Mouse (Mus musculus): ENCODE results near the gene Gm12184. TPM values are rescaled to one million over a fixed set of nuclear protein-coding genes. Genes with fewer than 3 reads are reported as not detected.
"Not testable (repeated sequence)": the region's sequence is repeated elsewhere in the genome, so short reads cannot be mapped to it uniquely, and the experiment has no call there.

Gm12184 gene
- total RNA-seq, 1 experiment = 12.2 TPM

DNA sequence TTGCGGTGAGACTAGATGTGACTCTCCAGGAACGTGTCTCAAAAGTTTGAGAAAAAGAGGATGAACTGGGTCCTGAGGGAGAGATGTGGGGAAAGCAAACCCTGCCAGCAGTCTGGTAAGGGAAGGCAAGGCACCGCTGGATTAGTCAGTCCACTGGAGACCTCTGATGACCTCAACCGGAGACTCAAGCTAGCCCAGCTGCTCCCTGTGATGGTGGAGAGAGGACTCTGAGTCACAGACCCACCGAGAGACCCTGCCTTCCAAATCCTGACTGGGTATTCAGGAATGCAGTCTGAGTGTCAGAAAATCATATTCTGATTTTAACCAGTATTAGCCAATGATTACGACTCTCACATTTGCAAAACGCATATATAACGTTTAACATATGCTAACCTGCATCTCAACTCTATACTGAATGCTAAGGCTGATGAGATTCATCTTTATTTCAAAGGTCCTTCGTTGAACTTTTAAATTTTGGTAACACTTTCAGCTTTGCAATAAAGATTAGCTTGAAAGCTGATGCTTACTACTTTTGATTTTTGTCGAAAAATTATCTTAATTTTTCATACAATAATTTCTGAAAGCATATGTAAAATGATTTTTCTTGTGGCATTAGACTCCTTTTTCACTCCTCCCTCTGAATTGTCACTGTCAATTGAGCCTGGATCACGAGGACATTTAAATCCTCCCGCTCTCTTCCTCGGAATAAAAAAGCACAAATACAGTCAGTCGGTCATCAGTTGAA is 3.5 kb downstream of the Gm12184 start:
- peak overlapping the region in 1 of 2 experiments; percentile 34; a peak in 2 of 4 replicates for H3K4me3 ChIP-seq (ENCODE audit: insufficient read depth in 1 of 2, low read depth in 1 of 2, low read length in 2 of 2, poor library complexity in 1 of 2, severe bottlenecking in 1 of 2)
- no peak overlapping the region for H3K9ac ChIP-seq (ENCODE audit: insufficient read depth, low read depth, low read length, poor library complexity, severe bottlenecking)
- no peak for DNase-seq (ENCODE audit: low read depth, low spot score)
- H3K27ac ChIP-seq (ENCODE audit: insufficient read depth, low read depth, low read length, poor library complexity, severe bottlenecking) = no peak overlapping the region
- H3K9me3 ChIP-seq (ENCODE audit: control insufficient read depth, insufficient read depth, low read depth, low read length) = no peaks in the 10 kb centered on the region
- H3K36me3 ChIP-seq (ENCODE audit: control insufficient read depth, insufficient read depth, low read length, poor library complexity, severe bottlenecking) = no peaks in the 10 kb centered on the region
- in situ Hi-C loops (cut with MboI; ENCODE audit: low sequenced_read_pairs in 2 of 2, unreplicated experiment in 2 of 2) = no loop called here
- no peaks in the 10 kb centered on the region; a peak in 1 of 4 replicates for H3K4me1 ChIP-seq (ENCODE audit: control insufficient read depth in 2 of 2, insufficient read depth in 2 of 2, low read length in 2 of 2, poor library complexity in 1 of 2)
- TF ChIP-seq MAFK (IDR thresholded peaks at IDR 0.05; ENCODE audit: insufficient read depth, low read depth, low read length) = no peak
- TF ChIP-seq HCFC1 (IDR thresholded peaks at IDR 0.05; ENCODE audit: borderline replicate concordance, insufficient read depth, low read length) = no peak
- TF ChIP-seq CHD2 (IDR thresholded peaks at IDR 0.05; ENCODE audit: low read depth, low read length) = no peak
- no peak for TF ChIP-seq ZC3H11A (IDR thresholded peaks at IDR 0.05; ENCODE audit: borderline replicate concordance, low read depth, low read length)
- TF ChIP-seq ZNF384 (IDR thresholded peaks at IDR 0.05; ENCODE audit: low read depth, low read length) = no peak

DNA sequence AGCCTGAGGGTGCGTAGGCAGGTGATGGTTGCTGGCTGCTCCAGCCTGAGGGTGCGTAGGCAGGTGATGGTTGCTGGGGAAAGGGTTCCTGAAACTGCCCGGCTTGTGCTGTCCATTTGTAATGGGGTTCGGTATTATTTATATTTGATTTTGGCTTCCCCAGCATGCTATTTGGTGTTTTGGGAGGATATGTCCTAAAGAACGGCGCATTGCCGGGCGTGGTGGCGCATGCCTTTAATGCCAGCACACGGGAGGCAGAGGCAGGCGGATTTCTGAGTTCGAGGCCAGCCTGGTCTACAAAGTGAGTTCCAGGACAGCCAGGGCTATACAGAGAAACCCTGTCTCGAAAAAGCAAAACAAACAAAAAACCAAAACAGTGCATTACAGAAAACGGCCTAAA is 5.2 kb downstream of the Gm12184 start:
- not testable (repeated sequence) for H3K9ac ChIP-seq (ENCODE audit: insufficient read depth, low read depth, low read length, poor library complexity, severe bottlenecking); H3K27ac ChIP-seq (ENCODE audit: insufficient read depth, low read depth, low read length, poor library complexity, severe bottlenecking)

DNA sequence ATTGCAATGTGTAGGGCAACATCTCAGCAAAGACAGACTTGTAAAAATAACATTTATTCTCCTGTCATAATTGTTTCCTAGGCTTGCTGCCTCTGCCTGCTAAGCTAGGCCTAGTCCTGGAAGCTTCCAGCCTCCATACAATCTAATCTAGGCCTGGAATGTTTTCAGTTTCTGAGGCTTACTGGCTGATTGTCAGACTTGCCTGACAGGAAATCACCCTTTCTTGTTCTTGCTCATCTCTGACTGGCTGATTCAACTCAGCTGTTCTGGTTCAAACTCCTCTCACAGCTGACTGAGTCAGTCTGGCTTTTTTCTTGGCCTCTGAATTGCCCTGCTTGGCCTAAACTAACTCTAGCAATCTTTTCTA is 6.2 kb downstream of the Gm12184 start:
- in situ Hi-C loops (cut with MboI; ENCODE audit: low sequenced_read_pairs in 2 of 2, unreplicated experiment in 2 of 2) = no loop called here
- H3K36me3 ChIP-seq (ENCODE audit: control insufficient read depth, insufficient read depth, low read length, poor library complexity, severe bottlenecking) = peaks cover 4% of the 10 kb centered on the region
- DNase-seq (ENCODE audit: low read depth, low spot score) = no peak
- H3K4me1 ChIP-seq (ENCODE audit: control insufficient read depth in 2 of 2, insufficient read depth in 2 of 2, low read length in 2 of 2, poor library complexity in 1 of 2) = peaks cover 0 to 2% of the 10 kb centered on the region in 2 experiments; a peak in 1 of 4 replicates
- H3K9ac ChIP-seq (ENCODE audit: insufficient read depth, low read depth, low read length, poor library complexity, severe bottlenecking) = no peak overlapping the region
- H3K27ac ChIP-seq (ENCODE audit: insufficient read depth, low read depth, low read length, poor library complexity, severe bottlenecking) = no peak overlapping the region
- no peaks in the 10 kb centered on the region for H3K9me3 ChIP-seq (ENCODE audit: control insufficient read depth, insufficient read depth, low read depth, low read length)
- no peak overlapping the region for H3K4me3 ChIP-seq (ENCODE audit: insufficient read depth in 1 of 2, low read depth in 1 of 2, low read length in 2 of 2, poor library complexity in 1 of 2, severe bottlenecking in 1 of 2)
- TF ChIP-seq ZC3H11A (IDR thresholded peaks at IDR 0.05; ENCODE audit: borderline replicate concordance, low read depth, low read length) (no peak), ZNF384 (IDR thresholded peaks at IDR 0.05; ENCODE audit: low read depth, low read length) (no peak), CHD2 (IDR thresholded peaks at IDR 0.05; ENCODE audit: low read depth, low read length) (no peak), HCFC1 (IDR thresholded peaks at IDR 0.05; ENCODE audit: borderline replicate concordance, insufficient read depth, low read length) (no peak), MAFK (IDR thresholded peaks at IDR 0.05; ENCODE audit: insufficient read depth, low read depth, low read length) (no peak)

More for the DNA sequence above, 5.2 kb downstream of the Gm12184 start:
- DNase-seq (ENCODE audit: low read depth, low spot score); H3K36me3 ChIP-seq (ENCODE audit: control insufficient read depth, insufficient read depth, low read length, poor library complexity, severe bottlenecking); H3K9me3 ChIP-seq (ENCODE audit: control insufficient read depth, insufficient read depth, low read depth, low read length); H3K4me3 ChIP-seq (ENCODE audit: insufficient read depth in 1 of 2, low read depth in 1 of 2, low read length in 2 of 2, poor library complexity in 1 of 2, severe bottlenecking in 1 of 2); in situ Hi-C loops (cut with MboI; ENCODE audit: low sequenced_read_pairs in 2 of 2, unreplicated experiment in 2 of 2); H3K4me1 ChIP-seq (ENCODE audit: control insufficient read depth in 2 of 2, insufficient read depth in 2 of 2, low read length in 2 of 2, poor library complexity in 1 of 2): not testable (repeated sequence)

DNA sequence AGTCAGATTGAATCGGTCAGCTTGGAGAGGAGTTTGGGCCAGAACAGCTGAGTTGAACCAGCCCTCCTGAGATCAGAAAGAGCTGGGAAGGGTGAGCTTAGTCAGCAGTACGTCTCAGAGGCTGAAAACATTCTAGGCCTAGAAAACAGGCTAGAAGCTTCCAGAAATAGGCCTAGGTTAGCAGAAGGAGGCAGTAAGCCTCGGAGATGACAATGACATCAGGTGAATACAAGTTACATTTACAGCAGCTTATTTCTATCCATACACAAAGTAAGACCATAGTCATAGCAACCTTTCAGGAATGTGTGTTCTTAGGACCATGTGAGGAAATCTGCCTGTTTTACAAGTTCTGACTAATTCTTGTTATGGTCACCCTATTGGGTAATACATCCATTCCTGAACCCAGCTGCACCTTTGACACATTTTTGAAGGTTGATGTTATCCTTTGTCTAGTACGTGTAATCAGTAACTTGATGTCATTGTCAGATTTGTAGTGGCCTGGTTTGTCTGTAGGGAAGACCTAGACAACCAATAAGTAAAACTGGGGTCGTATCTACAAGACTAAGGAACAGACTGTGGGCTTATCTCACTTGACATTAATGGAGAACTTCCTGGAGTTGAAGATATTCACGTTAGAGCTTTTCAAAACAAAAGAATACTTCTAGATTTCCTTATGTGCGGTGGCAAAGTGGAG is 6.7 kb downstream of the Gm12184 start:
- no peak for DNase-seq (ENCODE audit: low read depth, low spot score)
- TF ChIP-seq ZNF384 (IDR thresholded peaks at IDR 0.05; ENCODE audit: low read depth, low read length) = no peak
- TF ChIP-seq MAFK (IDR thresholded peaks at IDR 0.05; ENCODE audit: insufficient read depth, low read depth, low read length) = no peak
- no peak for TF ChIP-seq CHD2 (IDR thresholded peaks at IDR 0.05; ENCODE audit: low read depth, low read length)
- no peak for TF ChIP-seq ZC3H11A (IDR thresholded peaks at IDR 0.05; ENCODE audit: borderline replicate concordance, low read depth, low read length)
- TF ChIP-seq HCFC1 (IDR thresholded peaks at IDR 0.05; ENCODE audit: borderline replicate concordance, insufficient read depth, low read length) = no peak
- peaks cover 0 to 2% of the 10 kb centered on the region in 2 experiments; a peak in 1 of 4 replicates for H3K4me1 ChIP-seq (ENCODE audit: control insufficient read depth in 2 of 2, insufficient read depth in 2 of 2, low read length in 2 of 2, poor library complexity in 1 of 2)
- no peak overlapping the region for H3K27ac ChIP-seq (ENCODE audit: insufficient read depth, low read depth, low read length, poor library complexity, severe bottlenecking)
- in situ Hi-C loops (cut with MboI; ENCODE audit: low sequenced_read_pairs in 2 of 2, unreplicated experiment in 2 of 2) = no loop called here
- no peaks in the 10 kb centered on the region for H3K9me3 ChIP-seq (ENCODE audit: control insufficient read depth, insufficient read depth, low read depth, low read length)
- H3K4me3 ChIP-seq (ENCODE audit: insufficient read depth in 1 of 2, low read depth in 1 of 2, low read length in 2 of 2, poor library complexity in 1 of 2, severe bottlenecking in 1 of 2) = no peak overlapping the region
- H3K9ac ChIP-seq (ENCODE audit: insufficient read depth, low read depth, low read length, poor library complexity, severe bottlenecking) = no peak overlapping the region
- H3K36me3 ChIP-seq (ENCODE audit: control insufficient read depth, insufficient read depth, low read length, poor library complexity, severe bottlenecking) = peaks cover 4% of the 10 kb centered on the region

Measured in ES-E14 (cell line).